Mouse (Mus musculus) 3134 (cell line): ENCODE measurements at regions not wholly inside any gene's neighbourhood (a gene's known extent, or its start where the extent isn't known, plus 50 kb on each side); places are given as distances from the start of the nearest gene placed in this dataset.

ENCODE experiments used
- DNase-seq: peaks from one replicate; pipeline ENCODE4 v3.0.0-alpha.2; 2011; ENCODE audit warnings: low spot score; ENCODE audit not compliant: insufficient read length; ENCODE audit errors: extremely low read depth

DNA sequence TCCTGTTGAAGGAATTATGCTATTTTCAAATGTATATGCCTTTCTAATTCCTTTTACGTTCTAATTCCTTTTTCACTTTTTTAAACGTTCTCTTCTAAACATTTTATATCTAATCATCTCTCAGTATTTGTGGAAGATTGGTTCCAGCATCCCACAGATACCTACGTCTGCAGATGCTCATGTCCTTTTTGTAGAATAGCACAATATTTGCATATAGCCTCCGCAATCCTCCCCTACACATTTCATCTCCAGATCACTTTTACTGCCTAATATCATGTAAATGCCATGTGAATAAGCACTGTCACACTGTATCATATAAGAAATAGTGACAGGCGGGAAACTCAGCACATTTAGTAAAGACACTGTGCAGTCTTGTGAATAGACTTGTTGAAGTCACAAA lies 192.6 kb downstream of the Otor start:
- no peak for DNase-seq

DNA sequence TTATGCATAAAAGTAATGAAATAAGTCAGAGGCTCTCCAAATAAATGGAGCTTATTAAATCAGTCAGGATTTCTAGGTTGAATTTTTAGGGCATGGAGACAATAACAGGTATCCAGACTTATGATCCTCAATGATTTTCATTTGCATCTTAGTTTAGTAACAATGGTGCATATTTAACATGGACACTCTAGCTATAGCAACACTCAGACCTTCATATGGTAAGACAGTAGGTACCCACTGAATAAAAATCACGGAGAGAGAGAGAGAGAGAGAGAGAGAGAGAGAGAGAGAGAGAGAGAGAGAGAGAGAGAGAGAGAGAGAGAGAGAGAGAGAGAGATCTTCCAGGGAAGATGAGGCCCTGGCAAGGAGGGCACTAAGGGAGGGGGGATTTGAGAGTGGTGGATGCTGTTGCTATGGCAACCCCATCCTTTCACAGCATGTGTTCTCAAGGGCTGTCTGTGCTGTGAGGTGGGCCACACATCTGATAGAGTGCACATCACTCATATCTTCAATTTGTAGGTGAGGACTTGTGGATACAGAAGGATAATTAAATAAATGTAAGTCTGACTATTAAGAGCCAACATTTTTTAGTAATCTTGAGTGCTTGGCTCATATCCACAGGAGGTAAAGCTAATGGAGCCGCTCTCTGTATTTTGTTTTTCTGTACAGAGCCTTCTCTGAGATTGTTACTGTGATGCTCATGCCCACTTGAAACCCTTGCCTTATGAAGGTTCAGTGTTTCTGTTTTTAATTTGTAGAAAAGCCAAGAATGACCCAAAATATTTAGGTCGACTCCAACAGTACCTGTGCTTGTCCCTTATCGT lies 227.7 kb downstream of the Otor start:
- no peak for DNase-seq

DNA sequence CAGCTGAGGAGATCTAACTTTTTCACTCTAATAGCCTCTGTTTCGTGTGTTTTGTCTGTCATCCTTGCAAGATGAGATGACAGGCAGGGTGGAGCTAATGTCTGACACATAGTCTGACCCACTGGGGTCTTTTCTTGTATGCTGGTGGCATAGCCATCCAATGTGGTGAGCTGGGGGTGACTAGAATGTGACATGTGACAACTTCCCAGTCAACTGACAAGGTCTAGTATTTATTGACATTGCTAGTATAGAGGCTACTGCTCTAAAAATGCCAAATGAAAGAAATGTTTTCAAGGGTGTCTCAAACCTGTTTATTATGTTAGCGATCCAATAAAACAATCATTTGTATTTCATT lies 228.3 kb downstream of the Otor start:
- DNase-seq: no peak

DNA sequence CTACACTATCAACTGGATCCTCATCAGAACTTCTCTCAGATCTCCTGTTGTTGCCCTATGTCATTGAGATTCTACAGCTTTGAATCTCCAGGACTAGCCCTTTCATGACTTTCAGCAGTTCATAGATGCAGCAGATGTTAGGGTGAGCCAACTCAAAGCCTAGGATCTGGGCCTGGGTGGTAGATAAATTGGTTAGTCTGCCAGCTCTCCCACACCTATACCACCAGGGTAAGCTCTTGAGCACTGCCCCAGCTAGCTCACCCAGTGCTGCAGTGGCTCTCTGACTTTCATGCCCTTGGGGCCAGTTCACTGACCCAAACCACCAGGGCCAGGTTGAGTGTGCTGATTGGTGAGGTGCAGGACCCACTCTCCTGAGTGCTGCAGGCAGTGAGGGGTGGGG lies 220.5 kb upstream of the Pcsk2 start:
- no peak for DNase-seq

DNA sequence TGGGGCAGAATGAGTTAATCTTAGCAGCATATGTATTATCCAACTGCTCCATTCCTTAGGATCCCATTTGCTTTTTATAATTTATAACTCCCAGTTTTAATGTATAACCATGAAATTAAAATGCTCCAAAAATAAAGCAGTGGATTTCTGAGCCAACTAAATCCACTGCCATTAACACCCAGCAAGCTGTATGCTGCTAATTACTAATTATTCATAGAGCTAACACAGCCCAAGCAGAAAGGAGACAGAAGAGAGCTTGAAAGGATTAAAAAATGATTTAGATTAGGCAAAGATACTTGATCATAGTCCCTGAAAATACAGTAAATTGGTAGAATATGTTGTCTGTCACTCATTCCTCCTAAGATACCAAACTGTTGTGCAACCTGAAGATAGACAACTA lies 213.9 kb upstream of the Pcsk2 start:
- DNase-seq: no peak

DNA sequence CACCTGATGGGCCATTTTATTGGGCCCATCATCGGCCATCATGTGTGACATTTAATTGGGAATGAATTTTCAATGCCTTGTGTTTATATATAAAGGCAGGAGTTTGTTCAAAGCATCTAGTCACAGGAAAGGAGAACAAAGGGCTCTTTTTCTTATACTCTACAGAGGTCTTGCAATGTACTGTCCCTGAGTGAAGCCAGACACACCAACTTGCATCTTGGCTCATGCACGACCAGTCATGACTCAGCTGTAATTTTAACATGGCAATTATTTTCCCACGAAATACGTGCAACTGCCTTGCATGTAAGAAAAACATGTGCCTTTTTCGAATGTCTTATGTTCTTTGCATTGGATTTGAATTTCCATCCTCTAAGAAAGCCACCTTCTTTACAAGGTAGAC lies 205.6 kb upstream of the Pcsk2 start:
- no peak for DNase-seq

DNA sequence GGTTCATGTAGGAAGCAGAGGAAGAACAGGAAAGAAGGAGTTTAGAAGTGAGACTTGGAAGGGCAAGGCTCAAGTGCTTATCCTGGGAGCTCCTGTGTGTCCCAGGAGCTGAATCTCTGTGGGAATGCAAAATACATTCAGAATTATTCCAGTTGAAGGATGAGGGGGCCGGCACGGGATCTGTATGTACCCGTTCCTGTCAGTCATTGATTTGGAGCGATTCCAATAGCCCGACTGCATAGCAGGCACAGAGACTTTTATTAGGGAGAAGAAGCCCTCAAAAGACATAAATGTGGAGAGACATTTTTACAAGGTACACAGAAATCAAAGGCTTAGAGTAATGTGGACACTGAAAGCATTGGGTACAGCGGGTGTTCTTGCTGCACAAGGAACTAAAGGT lies 181.8 kb upstream of the Pcsk2 start:
- no peak for DNase-seq

DNA sequence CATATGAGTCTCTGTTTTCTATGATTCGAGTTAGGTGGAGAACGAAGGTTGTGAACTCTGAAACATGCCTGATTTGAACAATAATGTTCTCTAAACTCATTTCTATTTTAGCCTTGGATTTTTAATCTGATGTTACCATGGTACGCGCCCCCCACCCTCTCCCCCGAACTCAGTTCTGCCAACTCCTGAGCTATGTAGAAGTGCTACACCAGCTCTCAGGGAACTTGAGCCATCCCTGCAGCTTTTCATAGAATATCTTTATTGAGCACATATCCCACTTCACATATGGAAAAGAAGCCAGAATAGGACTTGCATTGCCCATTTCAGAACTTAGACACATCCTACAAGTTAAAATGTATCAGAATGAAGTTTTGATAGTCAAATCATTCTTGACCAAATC lies 180.0 kb upstream of the Pcsk2 start:
- DNase-seq: no peak
